Mouse (Mus musculus) CH12.LX (cell line): ENCODE results near the gene Rnf31. TPM values are rescaled to one million over a fixed set of nuclear protein-coding genes. Genes with fewer than 3 reads are reported as not detected.

Experiments used
- DNase-seq: peaks from one replicate; pipeline ENCODE4 v3.0.0-alpha.2; 2013; ENCODE audit errors: extremely low read depth
- H3K27ac ChIP-seq: 2 replicates; pipeline ENCODE4 v1.5.1; 2012; ENCODE audit warnings: low read depth, mild to moderate bottlenecking, control low read depth, moderate library complexity; ENCODE audit not compliant: insufficient read depth
- H3K27me3 ChIP-seq: replicated peaks from 2 replicates; pipeline ENCODE3; 2012; ENCODE audit warnings: inconsistent platforms
- H3K36me3 ChIP-seq, 2 experiments: replicated peaks in 1 of 2; 2 replicates each; pipeline versions ENCODE3 to v1.6.1; 2012; ENCODE audit warnings: inconsistent platforms in 1 of 2, low read length in 1 of 2, mild to moderate bottlenecking in 1 of 2, mixed read lengths in 1 of 2, moderate library complexity in 1 of 2; ENCODE audit not compliant: control insufficient read depth in 1 of 2, insufficient read depth in 1 of 2
- H3K4me1 ChIP-seq, 2 experiments: 2 replicates each; pipeline ENCODE4 v1.6.1; 2012; ENCODE audit warnings: inconsistent platforms in 1 of 2, moderate library complexity in 1 of 2; ENCODE audit not compliant: insufficient read depth in 2 of 2, control insufficient read depth in 1 of 2
- H3K4me2 ChIP-seq: 2 replicates; pipeline ENCODE4 v1.6.1; 2012; ENCODE audit warnings: low read depth, mild to moderate bottlenecking, control low read depth; ENCODE audit not compliant: poor library complexity, insufficient read depth, severe bottlenecking
- H3K4me3 ChIP-seq, 3 experiments: fragments of 150-350 bp in 1 of 3; sonication (generic) in 1 of 3; replicated peaks in 1 of 3; 2 replicates each; pipeline versions ENCODE3 to v1.5.1; 2011 to 2012; ENCODE audit warnings: low read depth in 2 of 3, low read length in 2 of 3, mild to moderate bottlenecking in 2 of 3, moderate library complexity in 2 of 3, control low read depth in 1 of 3, improper control_type of control experiment in 1 of 3, inconsistent platforms in 1 of 3, mixed read lengths in 1 of 3; ENCODE audit not compliant: poor library complexity in 1 of 3
- H3K79me2 ChIP-seq: replicated peaks from 2 replicates; pipeline ENCODE4 v1.6.1; 2012; ENCODE audit warnings: mild to moderate bottlenecking, moderate library complexity; ENCODE audit not compliant: control insufficient read depth, poor library complexity, insufficient read depth, severe bottlenecking; ENCODE audit errors: extremely low read depth
- H3K9ac ChIP-seq: 2 replicates; pipeline ENCODE4 v1.6.1; 2012; ENCODE audit warnings: low read depth, mild to moderate bottlenecking, control low read depth, moderate library complexity; ENCODE audit not compliant: insufficient read depth
- H3K9me3 ChIP-seq: replicated peaks from 2 replicates; pipeline ENCODE3; 2012; ENCODE audit warnings: low read length, inconsistent platforms, mixed read lengths
- CHD1 ChIP-seq: IDR thresholded peaks from 2 replicates; pipeline ENCODE4 v1.6.1; 2012; ENCODE audit warnings: low read depth, low read length, improper control_type of control experiment, inconsistent platforms
- ELF1 ChIP-seq: IDR thresholded peaks from 2 replicates; pipeline ENCODE4 v1.6.1; 2014; ENCODE audit warnings: low read depth, mild to moderate bottlenecking, inconsistent platforms, low read length, improper control_type of control experiment
- EP300 ChIP-seq: IDR thresholded peaks from 2 replicates; pipeline ENCODE4 v1.6.1; 2011; ENCODE audit warnings: low read length, improper control_type of control experiment
- GABPA ChIP-seq: IDR thresholded peaks from 2 replicates; pipeline ENCODE4 v1.6.1; 2012; ENCODE audit warnings: low read depth, low read length, improper control_type of control experiment, inconsistent platforms; ENCODE audit not compliant: insufficient replicate concordance
- HCFC1 ChIP-seq: IDR thresholded peaks from 2 replicates; pipeline ENCODE4 v1.6.1; 2012; ENCODE audit warnings: low read depth, mild to moderate bottlenecking, inconsistent platforms, low read length, improper control_type of control experiment
- JUND ChIP-seq: conservative IDR thresholded peaks from 2 replicates; pipeline ENCODE4 v1.6.1; 2011; ENCODE audit warnings: low read depth, low read length, improper control_type of control experiment
- KAT2A ChIP-seq: IDR thresholded peaks from 2 replicates; pipeline ENCODE4 v1.6.1; 2012; ENCODE audit warnings: low read length, improper control_type of control experiment, inconsistent platforms; ENCODE audit not compliant: insufficient replicate concordance
- MAX ChIP-seq: IDR thresholded peaks from 2 replicates; pipeline ENCODE4 v1.6.1; 2011; ENCODE audit warnings: low read length, improper control_type of control experiment
- MAZ ChIP-seq: IDR thresholded peaks from 2 replicates; pipeline ENCODE4 v1.6.1; 2012; ENCODE audit warnings: low read depth, mild to moderate bottlenecking, inconsistent platforms, low read length, improper control_type of control experiment, moderate library complexity
- MEF2A ChIP-seq: IDR thresholded peaks from 2 replicates; pipeline ENCODE4 v1.6.1; 2014; ENCODE audit warnings: low read depth, mild to moderate bottlenecking, inconsistent platforms, low read length, improper control_type of control experiment, borderline replicate concordance
- NELFE ChIP-seq: IDR thresholded peaks from 2 replicates; pipeline ENCODE4 v1.6.1; 2011; ENCODE audit warnings: low read depth, low read length, improper control_type of control experiment
- NRF1 ChIP-seq: IDR thresholded peaks from 2 replicates; pipeline ENCODE4 v1.6.1; 2014; ENCODE audit warnings: low read depth, mild to moderate bottlenecking, inconsistent platforms, low read length, improper control_type of control experiment, moderate library complexity
- PAX5 ChIP-seq: IDR thresholded peaks from 2 replicates; pipeline ENCODE4 v1.6.1; 2012; ENCODE audit warnings: low read length, inconsistent platforms, mixed read lengths
- POLR2A ChIP-seq: IDR thresholded peaks from 2 replicates; pipeline ENCODE4 v1.6.1; 2011; ENCODE audit warnings: low read depth, mild to moderate bottlenecking, improper control_type of control experiment, low read length
- POLR2AphosphoS2 ChIP-seq: IDR thresholded peaks from 2 replicates; pipeline ENCODE4 v1.6.1; 2011; ENCODE audit warnings: low read depth, low read length, improper control_type of control experiment
- RAD21 ChIP-seq: IDR thresholded peaks from 2 replicates; pipeline ENCODE4 v1.6.1; 2011; ENCODE audit warnings: low read depth, mild to moderate bottlenecking, low read length, improper control_type of control experiment, moderate library complexity
- SMC3 ChIP-seq: IDR thresholded peaks from 2 replicates; pipeline ENCODE4 v1.6.1; 2011; ENCODE audit warnings: low read depth, low read length, improper control_type of control experiment
- TBP ChIP-seq: conservative IDR thresholded peaks from 2 replicates; pipeline ENCODE4 v1.6.1; 2011; ENCODE audit warnings: low read depth, low read length, improper control_type of control experiment
- UBTF ChIP-seq: IDR thresholded peaks from 2 replicates; pipeline ENCODE4 v1.6.1; 2012; ENCODE audit warnings: low read depth, mild to moderate bottlenecking, inconsistent platforms, low read length, improper control_type of control experiment, moderate library complexity
- USF2 ChIP-seq: conservative IDR thresholded peaks from 2 replicates; pipeline ENCODE4 v1.6.1; 2011; ENCODE audit warnings: low read depth, low read length, improper control_type of control experiment
- ZC3H11A ChIP-seq: IDR thresholded peaks from 2 replicates; pipeline ENCODE4 v1.6.1; 2012; ENCODE audit warnings: low read depth, mild to moderate bottlenecking, inconsistent platforms, low read length, improper control_type of control experiment
- ZMIZ1 ChIP-seq: IDR thresholded peaks from 2 replicates; pipeline ENCODE4 v1.6.1; 2012; ENCODE audit warnings: low read depth, mild to moderate bottlenecking, inconsistent platforms, low read length, improper control_type of control experiment
- ZNF384 ChIP-seq: IDR thresholded peaks from 2 replicates; pipeline ENCODE4 v1.6.1; 2012; ENCODE audit warnings: low read depth, low read length, improper control_type of control experiment, inconsistent platforms
- dilution Hi-C: fragments of 300-500 bp; cut with MboI; formaldehyde crosslinking; loops from 2 replicates; pipeline ENCODE4 v1.14.3; 2020; ENCODE audit warnings: low sequenced_read_pairs; ENCODE audit not compliant: extremely low pct_unique_long_range_greater_than_20kb, extremely low pct_ligation_motif_present
- in situ Hi-C: fragments of 300-500 bp; cut with MboI; formaldehyde crosslinking; loops from 3 replicates; pipeline ENCODE4 v1.14.3; 2019; ENCODE audit warnings: low sequenced_read_pairs, low pct_ligation_motif_present, low pct_unique_long_range_greater_than_20kb, mixed read lengths
- polyA plus RNA-seq: library from polyadenylated mRNA; unstranded; fragments of >175 nt; gene quantifications from 2 replicates; pipeline ENCODE4 v1.2.1, GENCODE M21; 2012; ENCODE audit warnings: low read depth; ENCODE audit not compliant: insufficient read length
- total RNA-seq, 2 experiments: library from RNA; depleted of rRNA; stranded (reverse); fragments of 300-350 nt in 1 of 2; fragments of >200 nt in 1 of 2; gene quantifications; 2 replicates each; pipeline ENCODE4 v1.2.3; 2012 to 2014

The Rnf31 gene
- total and polyA plus RNA-seq, 3 experiments: 3.8 to 22.6 (median 15.9) TPM

DNA sequence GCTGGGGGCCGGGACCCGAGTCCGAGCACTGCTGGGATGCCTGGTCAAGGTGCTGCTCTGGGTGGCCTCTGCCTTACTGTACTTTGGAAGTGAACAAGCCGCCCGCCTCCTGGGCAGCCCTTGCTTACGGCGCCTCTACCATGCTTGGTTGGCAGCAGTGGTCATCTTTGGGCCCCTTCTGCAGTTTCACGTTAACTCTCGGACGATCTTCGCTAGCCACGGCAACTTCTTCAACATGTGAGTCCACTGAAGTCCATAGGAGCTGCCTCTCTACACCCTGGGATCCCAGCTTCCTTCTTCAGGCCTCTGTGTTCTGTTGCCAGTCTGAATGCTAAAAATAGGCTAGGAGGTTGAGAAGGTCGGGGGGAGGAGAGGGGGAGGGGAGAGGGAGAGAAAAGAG is 15.8 kb upstream of the Rnf31 start:
- dilution Hi-C loops: no loop called here
- H3K4me2 ChIP-seq: no peak overlapping the region
- peaks cover 10 to 16% of the 10 kb centered on the region in 2 experiments for H3K36me3 ChIP-seq
- DNase-seq: no peak
- no peak overlapping the region for H3K27ac ChIP-seq
- peaks cover 12% of the 10 kb centered on the region for H3K79me2 ChIP-seq
- H3K4me1 ChIP-seq: peaks cover 10 to 22% of the 10 kb centered on the region in 2 experiments
- no peak overlapping the region for H3K9ac ChIP-seq
- no peak for TF ChIP-seq ELF1
- no peak for TF ChIP-seq GABPA
- no peak for TF ChIP-seq ZC3H11A
- TF ChIP-seq ZMIZ1: no peak
- TF ChIP-seq, all 38 proteins: peak for 0
- H3K4me3 ChIP-seq: no peak overlapping the region
- in situ Hi-C loops: no loop called here
- no peaks in the 10 kb centered on the region for H3K27me3 ChIP-seq
- H3K9me3 ChIP-seq: no peaks in the 10 kb centered on the region

- H3K36me3 ChIP-seq: peaks cover 15 to 20% of the 10 kb centered on the region in 2 experiments
- dilution Hi-C loops: no loop called here
- H3K4me3 ChIP-seq: no peak overlapping the region
- no peak for TF ChIP-seq POLR2A
- TF ChIP-seq POLR2AphosphoS2: no peak
- TF ChIP-seq USF2: no peak
- TF ChIP-seq TBP: no peak
- no peak for TF ChIP-seq ZNF384
- no peak for TF ChIP-seq SMC3
- no peak for TF ChIP-seq EP300
- TF ChIP-seq KAT2A: no peak
- no peak for TF ChIP-seq MAZ
- no peak for TF ChIP-seq ELF1
- no peak overlapping the region for H3K4me2 ChIP-seq
- in situ Hi-C loops: no loop called here
- H3K79me2 ChIP-seq: peaks cover 12% of the 10 kb centered on the region
- DNase-seq: no peak
- H3K27me3 ChIP-seq: no peaks in the 10 kb centered on the region
- no peaks in the 10 kb centered on the region for H3K9me3 ChIP-seq
- H3K4me1 ChIP-seq: peaks cover 13 to 27% of the 10 kb centered on the region in 2 experiments
- H3K27ac ChIP-seq: no peak overlapping the region
- no peak overlapping the region for H3K9ac ChIP-seq
These were observed 15.1 kb upstream of the Rnf31 start for GRCm38 (mm10) chr14:55576376-55576775.

DNA sequence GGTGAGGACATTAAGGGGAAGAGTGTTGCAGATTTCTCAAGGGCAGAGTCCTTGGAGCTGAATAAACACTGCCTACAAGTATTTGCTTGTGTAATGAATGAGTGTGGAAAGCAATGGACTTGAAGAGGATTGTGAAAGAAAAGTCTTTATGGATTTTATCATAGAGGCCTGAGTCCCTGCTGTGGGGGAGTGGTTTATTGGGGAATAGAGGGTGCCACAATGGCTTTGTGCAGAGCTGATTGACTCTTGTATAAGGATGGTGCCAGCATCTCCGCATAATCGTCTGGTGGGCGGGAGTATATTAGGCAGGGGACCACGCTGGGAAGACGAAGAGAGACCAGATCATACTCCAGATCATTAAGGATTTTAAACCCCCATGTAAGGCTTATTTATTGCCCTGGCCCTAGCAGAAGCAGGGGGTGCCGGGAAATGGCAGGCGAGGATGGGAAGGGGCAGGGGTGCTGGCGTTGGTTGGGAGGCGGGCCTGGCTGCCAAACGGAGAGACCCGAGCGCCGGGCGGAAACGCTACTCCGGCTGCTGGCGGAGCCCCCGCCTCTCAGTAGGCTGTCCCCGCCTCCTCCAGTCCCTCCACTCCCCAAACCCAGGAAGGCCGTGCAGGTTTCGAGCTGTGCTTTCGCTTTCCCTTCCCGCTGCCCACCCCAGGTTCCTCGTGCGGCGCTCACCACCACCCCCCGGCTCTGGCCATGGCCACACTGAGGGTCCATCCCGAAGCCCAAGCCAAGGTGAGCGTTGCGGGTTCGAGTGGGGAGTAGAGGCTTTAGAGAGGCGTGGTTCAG is 13.4 kb upstream of the Rnf31 start, which contains the start of gene Psme1:
TSS of gene Psme1 (plus strand) at position 253 of the 797 bp plus-strand sequence.
- peak within 1 kb of the TSS; percentile 77 for H3K27ac ChIP-seq
- H3K9me3 ChIP-seq: no peaks in the 10 kb centered on the region
- no peaks in the 10 kb centered on the region for H3K27me3 ChIP-seq
- peak within 1 kb of the TSS; percentile 75 to 96 (median 95) for H3K4me3 ChIP-seq
- peak; percentile 86 for DNase-seq
- peaks cover 12% of the 10 kb centered on the region for H3K79me2 ChIP-seq
- dilution Hi-C loops (no loop called here), in situ Hi-C loops (no loop called here)
- H3K9ac ChIP-seq: peak within 1 kb of the TSS; percentile 83
- peak within 1 kb of the TSS; percentile 92 for H3K4me2 ChIP-seq
- H3K36me3 ChIP-seq: peaks cover 19 to 33% of the 10 kb centered on the region in 2 experiments
- H3K4me1 ChIP-seq: peaks cover 13 to 34% of the 10 kb centered on the region in 2 experiments
- TF ChIP-seq CHD1 (no peak), NRF1 (no peak), POLR2AphosphoS2 (no peak), UBTF (0 out of 2 replicates have a peak, but pooled peaks have one; percentile 35), ELF1 (peak; percentile 85), HCFC1 (peak; percentile 64; the same call in 1 of the 2 replicates), PAX5 (no peak), MEF2A (peak; percentile 26; the same call in 1 of the 2 replicates), ZMIZ1 (peak; percentile 73; the same call in 1 of the 2 replicates), MAZ (peak; percentile 81), TBP (peak; percentile 68), NELFE (peak; percentile 87), MAX (peak; percentile 57; the same call in 1 of the 2 replicates), GABPA (no peak), JUND (no peak), RAD21 (no peak), EP300 (no peak; the same call in 1 of the 2 replicates)
